Mouse (Mus musculus) stomach, postnatal 0 days (tissue): ENCODE results near the gene Golga4.

Source experiments
- CTCF ChIP-seq: IDR thresholded peaks from 2 replicates; pipeline ENCODE4 v1.5.1; 2016; ENCODE audit warnings: antibody characterized with exemption, low read depth, mild to moderate bottlenecking, moderate library complexity
- EP300 ChIP-seq: optimal IDR thresholded peaks from 2 replicates; pipeline ENCODE3; 2016; ENCODE audit warnings: antibody characterized with exemption

DNA sequence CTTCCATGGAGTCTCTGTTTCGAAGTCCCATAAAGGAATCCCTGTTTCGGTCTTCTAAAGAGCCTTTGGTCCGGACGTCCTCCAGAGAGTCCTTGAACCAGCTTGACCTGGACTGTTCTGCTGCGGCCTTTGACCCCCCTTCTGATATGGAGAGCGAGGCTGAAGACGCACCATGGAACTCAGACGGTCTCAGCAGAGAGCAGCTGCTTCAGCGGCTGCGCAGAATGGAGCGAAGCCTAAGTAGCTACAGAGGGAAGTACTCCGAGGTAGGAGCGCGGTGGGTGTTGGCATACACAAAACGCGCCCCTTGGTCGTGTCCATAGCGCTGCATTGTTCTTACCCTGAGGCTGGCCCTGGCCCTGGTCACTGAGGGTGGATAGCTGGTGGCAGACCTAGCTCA, 21.0 kb downstream of the Golga4 start:
- no peak for TF ChIP-seq CTCF
- TF ChIP-seq EP300: no peak
